Mouse (Mus musculus): ENCODE measurements around the gene Dkk2.
"Not testable (repeated sequence)": the region's sequence is repeated elsewhere in the genome, so short reads cannot be mapped to it uniquely, and the experiment has no call there.

The Dkk2 gene

GRCm38 (mm10) chr3:132085112-132085822 lies at the start of gene Dkk2:
Gene Dkk2, plus strand, starts transcription at chr3:132085292.
- DNase-seq (ENCODE audit: low read depth in 2 of 2, low spot score in 2 of 2) = no peak

- no peak for DNase-seq (ENCODE audit: low read depth in 2 of 2, low spot score in 2 of 2)
These were observed 48.4 kb upstream of the Dkk2 start for GRCm38 (mm10) chr3:132036704-132037103.

GRCm38 (mm10) chr3:132037670-132038069 lies 47.4 kb upstream of the Dkk2 start:
- DNase-seq (ENCODE audit: low read depth in 2 of 2, low spot score in 2 of 2) = no peak

- DNase-seq (ENCODE audit: low read depth in 2 of 2, low spot score in 2 of 2) = no peak
These were observed 45.0 kb upstream of the Dkk2 start for GRCm38 (mm10) chr3:132040066-132040465.

GRCm38 (mm10) chr3:132050884-132051457 lies 34.1 kb upstream of the Dkk2 start:
- DNase-seq (ENCODE audit: low read depth in 2 of 2, low spot score in 2 of 2) = no peak

- DNase-seq (ENCODE audit: low read depth in 2 of 2, low spot score in 2 of 2) = not testable (repeated sequence)
These were observed 22.3 kb upstream of the Dkk2 start for GRCm38 (mm10) chr3:132062816-132063215.

- no peak for DNase-seq (ENCODE audit: low read depth in 2 of 2, low spot score in 2 of 2)
These were observed 21.7 kb upstream of the Dkk2 start for GRCm38 (mm10) chr3:132063374-132063773.

- no peak for DNase-seq (ENCODE audit: low read depth in 2 of 2, low spot score in 2 of 2)
These were observed 21.1 kb upstream of the Dkk2 start for GRCm38 (mm10) chr3:132063966-132064365.

GRCm38 (mm10) chr3:132064920-132065319 lies 20.2 kb upstream of the Dkk2 start:
- DNase-seq (ENCODE audit: low read depth in 2 of 2, low spot score in 2 of 2) = no peak

- DNase-seq (ENCODE audit: low read depth in 2 of 2, low spot score in 2 of 2) = no peak
These were observed 14.1 kb upstream of the Dkk2 start for GRCm38 (mm10) chr3:132070949-132071348.

- no peak for DNase-seq (ENCODE audit: low read depth in 2 of 2, low spot score in 2 of 2)
These were observed 1.1 kb upstream of the Dkk2 start for GRCm38 (mm10) chr3:132084018-132084417.

- no peak for DNase-seq (ENCODE audit: low read depth in 2 of 2, low spot score in 2 of 2)
These were observed 412 bp upstream of the Dkk2 start for GRCm38 (mm10) chr3:132084680-132085079.

GRCm38 (mm10) chr3:132085823-132086350 lies 795 bp downstream of the Dkk2 start:
- no peak for DNase-seq (ENCODE audit: low read depth in 2 of 2, low spot score in 2 of 2)

GRCm38 (mm10) chr3:132086461-132086860 lies 1.4 kb downstream of the Dkk2 start:
- DNase-seq (ENCODE audit: low read depth in 2 of 2, low spot score in 2 of 2) = no peak

GRCm38 (mm10) chr3:132087011-132087486 lies 2.0 kb downstream of the Dkk2 start:
- no peak for DNase-seq (ENCODE audit: low read depth in 2 of 2, low spot score in 2 of 2)

- DNase-seq (ENCODE audit: low read depth in 2 of 2, low spot score in 2 of 2) = no peak
These were observed 7.9 kb downstream of the Dkk2 start for GRCm38 (mm10) chr3:132092983-132093382.

- DNase-seq (ENCODE audit: low read depth in 2 of 2, low spot score in 2 of 2) = no peak
These were observed 11.2 kb downstream of the Dkk2 start for GRCm38 (mm10) chr3:132096296-132096695.

- no peak for DNase-seq (ENCODE audit: low read depth in 2 of 2, low spot score in 2 of 2)
These were observed 15.7 kb downstream of the Dkk2 start for GRCm38 (mm10) chr3:132100746-132101145.

- DNase-seq (ENCODE audit: low read depth in 2 of 2, low spot score in 2 of 2) = no peak
These were observed 17.9 kb downstream of the Dkk2 start for GRCm38 (mm10) chr3:132103020-132103419.

- DNase-seq (ENCODE audit: low read depth in 2 of 2, low spot score in 2 of 2) = no peak
These were observed 18.4 kb downstream of the Dkk2 start for GRCm38 (mm10) chr3:132103454-132103853.

- no peak for DNase-seq (ENCODE audit: low read depth in 2 of 2, low spot score in 2 of 2)
These were observed 30.9 kb downstream of the Dkk2 start for GRCm38 (mm10) chr3:132115772-132116511.

GRCm38 (mm10) chr3:132121344-132121743 lies 36.3 kb downstream of the Dkk2 start:
- no peak for DNase-seq (ENCODE audit: low read depth in 2 of 2, low spot score in 2 of 2)
